Mouse (Mus musculus) CD8-positive naive resting alpha-beta T cell, adult 2 months (primary cell): Measurements from ENCODE around the gene Olfr301.

ENCODE experiments used
- DNase-seq, 2 experiments: peaks; one replicate each; pipeline ENCODE4 v3.0.0; 2022; ENCODE audit warnings: low read depth in 2 of 2, low spot score in 2 of 2

Gene Olfr301

DNA sequence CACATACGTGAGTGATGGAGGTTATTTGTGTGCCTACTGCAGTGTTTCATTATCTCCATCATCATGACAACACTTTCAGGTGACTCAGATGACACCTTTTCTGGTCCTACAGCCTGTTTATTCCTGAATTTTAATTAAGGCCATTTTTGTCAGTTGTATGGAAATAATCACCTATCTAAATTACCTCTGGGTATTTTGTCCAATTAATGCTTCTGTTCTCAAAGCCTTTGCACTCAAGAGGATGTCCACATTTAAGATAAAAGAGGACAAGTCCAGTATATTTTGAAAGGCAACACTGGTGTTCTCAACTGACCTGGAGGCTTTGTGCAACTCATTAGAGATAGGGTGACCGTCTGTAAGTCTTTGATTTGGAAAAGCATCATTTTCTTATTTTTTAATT lies at the start of gene Olfr301:
Gene Olfr301 (plus strand): TSS at position 301 of the 400 bp plus-strand sequence.
- DNase-seq, result no peak

DNA sequence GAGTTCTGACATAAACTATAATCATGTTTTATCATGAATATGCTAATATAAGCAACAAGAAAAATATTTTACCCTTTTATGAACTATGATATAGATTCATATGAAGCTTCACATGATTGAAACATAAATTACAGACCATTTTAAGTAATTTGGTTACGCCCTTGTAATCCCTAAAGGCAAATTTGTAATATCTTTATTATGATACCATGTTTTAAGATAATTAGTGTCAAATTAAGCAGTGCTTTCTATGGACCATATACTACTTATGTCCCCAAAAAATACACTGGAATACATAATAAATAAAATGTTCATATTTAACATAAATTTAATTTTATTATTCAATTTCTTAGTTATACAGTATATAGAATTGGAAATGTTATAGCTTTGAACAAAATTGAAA lies 36.8 kb upstream of the Olfr301 start, which contains the start of gene Olfr305:
Gene Olfr305 (minus strand): TSS at position 101 of the 400 bp plus-strand sequence.
- no peak for DNase-seq

DNA sequence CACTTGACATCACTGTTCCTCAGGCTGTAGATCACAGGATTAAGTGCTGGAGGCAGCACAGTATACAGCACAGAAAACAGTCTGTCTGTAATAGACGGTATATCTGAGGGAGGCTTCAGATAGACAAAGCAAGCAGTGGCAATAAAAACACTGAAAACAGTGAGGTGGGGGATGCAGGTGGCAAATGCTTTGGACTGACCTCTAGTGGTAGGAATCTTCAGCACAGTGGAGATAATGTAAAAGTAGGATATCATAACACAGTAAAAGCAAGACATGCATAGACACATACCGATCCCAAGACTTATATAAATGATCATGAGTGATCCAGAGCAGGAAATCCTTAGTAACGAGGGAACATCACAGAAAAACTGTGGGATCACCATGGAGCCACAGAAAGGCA lies 17.9 kb upstream of the Olfr301 start:
- no peak for DNase-seq

DNA sequence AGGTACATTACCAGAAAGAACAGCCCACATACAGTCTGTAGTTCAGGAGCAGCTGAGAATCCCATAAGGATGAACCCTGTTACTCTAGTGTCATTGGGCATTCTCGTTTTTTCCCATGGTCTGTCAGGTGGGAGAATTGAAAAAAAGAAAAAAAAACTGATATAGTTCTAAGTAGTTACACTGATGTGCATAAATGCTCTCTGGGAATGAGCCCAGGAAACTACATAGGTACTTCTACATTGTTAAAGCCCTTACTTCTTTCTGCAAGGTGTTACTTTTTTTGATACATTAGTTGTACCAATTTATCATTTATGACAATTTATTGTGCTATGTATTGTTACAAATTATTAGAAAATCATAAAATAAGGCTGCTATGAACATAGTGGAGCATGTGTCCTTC lies 17.1 kb upstream of the Olfr301 start, which contains the start of gene Olfr304:
Gene Olfr304 (minus strand): TSS at position 101 of the 400 bp plus-strand sequence.
- DNase-seq, result no peak

DNA sequence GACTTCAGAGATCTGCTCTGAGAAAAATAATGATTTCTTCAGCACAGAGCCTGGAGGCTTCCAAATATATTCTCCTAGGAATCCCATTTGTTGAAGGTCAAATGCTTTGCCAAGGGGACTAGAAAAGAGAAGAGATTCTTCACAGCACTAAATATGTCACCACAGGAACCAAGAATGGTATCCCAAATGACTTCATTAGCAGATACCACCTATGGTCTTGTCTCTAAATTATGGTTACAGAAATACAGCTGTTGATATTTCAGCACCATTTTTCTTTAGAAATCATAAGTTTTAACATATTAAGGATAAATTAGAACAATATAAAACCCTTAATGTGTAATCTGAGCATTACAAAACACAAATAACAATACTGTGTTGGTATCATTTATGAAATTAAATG lies 6.0 kb upstream of the Olfr301 start, which contains the start of gene Olfr303:
Gene Olfr303 (minus strand): TSS at position 101 of the 400 bp plus-strand sequence.
- DNase-seq, result no peak

DNA sequence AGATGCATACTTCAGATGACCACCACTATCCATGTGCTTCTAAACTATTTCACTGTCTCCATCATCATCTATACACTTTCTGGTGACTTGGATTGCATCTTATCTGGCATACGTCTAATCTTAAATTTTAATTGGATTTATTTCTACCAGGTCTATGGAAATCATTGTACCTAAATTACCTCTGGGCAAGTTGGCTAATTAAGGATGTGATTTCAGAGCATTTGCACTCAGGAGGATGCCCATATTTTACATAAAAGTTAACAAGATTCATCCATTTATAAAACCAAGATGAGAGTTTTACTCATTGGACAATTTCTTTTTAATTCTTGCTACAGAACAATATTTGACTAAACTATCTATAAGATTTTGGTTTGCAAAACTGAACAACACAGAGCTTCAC lies 56.0 kb downstream of the Olfr301 start, which contains the start of gene Olfr299:
Gene Olfr299 (plus strand): TSS at position 301 of the 400 bp plus-strand sequence.
- no peak for DNase-seq
